Mouse (Mus musculus) liver, postnatal 0 days (tissue): ENCODE data around the gene Ube2l6. TPM values are rescaled to one million over a fixed set of nuclear protein-coding genes. Genes with fewer than 3 reads are reported as not detected.

Experiments
- ATAC-seq: fragments of 200-750 bp; cut with Nextera tagmentation; 2 replicates; pipeline ENCODE4 v1.8.0; 2017; ENCODE audit warnings: mild to moderate bottlenecking, moderate library complexity
- DNase-seq: peaks from one replicate; pipeline ENCODE4 v3.0.0-alpha.2; 2016
- H3K27ac ChIP-seq: fragments of 300-500 bp; sonication (generic); 2 replicates; pipeline ENCODE4 v1.5.1; 2014; ENCODE audit warnings: antibody characterized with exemption, moderate library complexity, mild to moderate bottlenecking, low read depth
- H3K27me3 ChIP-seq: fragments of 300-500 bp; sonication (generic); 2 replicates; pipeline ENCODE4 v1.6.1; 2014; ENCODE audit warnings: low read length, control low read depth, mixed read lengths; ENCODE audit not compliant: insufficient read depth
- H3K36me3 ChIP-seq: fragments of 300-500 bp; sonication (generic); replicated peaks from 2 replicates; pipeline ENCODE4 v1.6.1; 2014; ENCODE audit warnings: mild to moderate bottlenecking, control low read depth, low read length, moderate library complexity, mixed read lengths; ENCODE audit not compliant: insufficient read depth
- H3K4me1 ChIP-seq: fragments of 300-500 bp; sonication (generic); 2 replicates; pipeline ENCODE4 v1.6.1; 2014; ENCODE audit warnings: antibody characterized with exemption, mild to moderate bottlenecking, control low read depth; ENCODE audit not compliant: insufficient read depth
- H3K4me2 ChIP-seq: fragments of 300-500 bp; sonication (generic); 2 replicates; pipeline ENCODE4 v1.6.1; 2014; ENCODE audit warnings: low read depth, mild to moderate bottlenecking, low read length, moderate library complexity, mixed read lengths
- H3K4me3 ChIP-seq: fragments of 300-500 bp; sonication (generic); 2 replicates; pipeline ENCODE4 v1.5.1; 2014; ENCODE audit warnings: low read depth, low read length
- H3K9ac ChIP-seq: fragments of 300-500 bp; sonication (generic); replicated peaks from 2 replicates; pipeline ENCODE4 v1.6.1; 2014; ENCODE audit warnings: mild to moderate bottlenecking, moderate library complexity
- H3K9me3 ChIP-seq: fragments of 300-500 bp; sonication (generic); 2 replicates; pipeline ENCODE4 v1.6.1; 2016; ENCODE audit warnings: mild to moderate bottlenecking, control low read depth, low read length, mixed read lengths
- CTCF ChIP-seq: sonication (generic); IDR thresholded peaks from 2 replicates; pipeline ENCODE4 v1.5.1; 2016; ENCODE audit warnings: antibody characterized with exemption, low read depth
- EP300 ChIP-seq: IDR thresholded peaks from 2 replicates; pipeline ENCODE4 v1.6.1; 2016; ENCODE audit warnings: antibody characterized with exemption, low read depth, mild to moderate bottlenecking
- WGBS: fragments of 180-500 bp; shearing (Covaris S2); extraction: QIAGEN DNeasy Blood & Tissue Kit; methylation state at CpG from one replicate; pipeline ENCODE4 v1.1.7; 2014; ENCODE audit not compliant: insufficient replicate concordance; 5-methylcytosine and 5-hydroxymethylcytosine counted together
- polyA plus RNA-seq: library from polyadenylated mRNA; unstranded; fragments of >200 nt; fragmentation: Nextera tagmentation; extraction: Ambion mirVana; gene quantifications from 2 replicates; pipeline ENCODE4 v1.2.1, GENCODE M21; 2015

Ube2l6 gene
- polyA plus RNA-seq, 1 experiment from 2014 or later = 276 TPM

- Histone ChIP-seq H3K36me3 (peaks cover 7% of the 10 kb centered on the region), H3K27me3 (no peaks in the 10 kb centered on the region), H3K27ac (peak overlapping the region; percentile 64), H3K4me1 (peaks cover 6% of the 10 kb centered on the region; the same call in 1 of the 2 replicates), H3K4me3 (no peak overlapping the region), H3K4me2 (no peak overlapping the region), H3K9me3 (no peaks in the 10 kb centered on the region), H3K9ac (no peak overlapping the region)
- no peak for DNase-seq
- 67% methylated on average over 3 of the region's 3 CpGs for WGBS
- ATAC-seq = no peak
- no peak for TF ChIP-seq CTCF
- TF ChIP-seq EP300 = no peak
Measured at GRCm38 (mm10) chr2:84761309-84761708, 37.3 kb upstream of the Ube2l6 start.

- peak; percentile 77 for ATAC-seq
- peaks cover 7% of the 10 kb centered on the region for H3K36me3 ChIP-seq
- no peak overlapping the region for H3K4me3 ChIP-seq
- no peak overlapping the region for H3K4me2 ChIP-seq
- H3K27ac ChIP-seq = peak overlapping the region; percentile 64
- no peak overlapping the region for H3K9ac ChIP-seq
- 46% methylated on average over 1 of the region's 1 CpGs for WGBS
- H3K27me3 ChIP-seq = no peaks in the 10 kb centered on the region
- H3K4me1 ChIP-seq = peaks cover 3% of the 10 kb centered on the region; the same call in 1 of the 2 replicates
- H3K9me3 ChIP-seq = no peaks in the 10 kb centered on the region
- DNase-seq = no peak
- TF ChIP-seq CTCF (no peak), EP300 (0 out of 2 replicates have a peak, but pooled peaks have one; percentile 14)
Measured at GRCm38 (mm10) chr2:84761840-84762239, 36.8 kb upstream of the Ube2l6 start.

- Histone ChIP-seq H3K27ac (peak overlapping the region; percentile 64), H3K27me3 (no peaks in the 10 kb centered on the region), H3K4me3 (no peak overlapping the region), H3K9ac (no peak overlapping the region), H3K4me1 (peaks cover 3% of the 10 kb centered on the region; the same call in 1 of the 2 replicates), H3K4me2 (no peak overlapping the region), H3K9me3 (no peaks in the 10 kb centered on the region), H3K36me3 (peaks cover 7% of the 10 kb centered on the region)
- 0 out of 2 replicates have a peak, but pooled peaks have one; percentile 4 for ATAC-seq
- WGBS = 61% methylated on average over 4 of the region's 4 CpGs
- TF ChIP-seq CTCF = no peak
- no peak for TF ChIP-seq EP300
- no peak for DNase-seq
Measured at GRCm38 (mm10) chr2:84762295-84762694, 36.3 kb upstream of the Ube2l6 start.

- peaks cover 7% of the 10 kb centered on the region for H3K36me3 ChIP-seq
- H3K27ac ChIP-seq = 0 out of 2 replicates have a peak overlapping the region, but pooled peaks have one; percentile 12
- H3K4me1 ChIP-seq = peaks cover 3% of the 10 kb centered on the region; the same call in 1 of the 2 replicates
- no peak overlapping the region for H3K4me2 ChIP-seq
- H3K9ac ChIP-seq = no peak overlapping the region
- TF ChIP-seq CTCF (no peak), EP300 (no peak)
- ATAC-seq (no peak), DNase-seq (no peak)
- 36% methylated on average over 1 of the region's 1 CpGs for WGBS
- no peaks in the 10 kb centered on the region for H3K27me3 ChIP-seq
- H3K9me3 ChIP-seq = no peaks in the 10 kb centered on the region
- no peak overlapping the region for H3K4me3 ChIP-seq
Measured at GRCm38 (mm10) chr2:84762818-84763217, 35.8 kb upstream of the Ube2l6 start.

- Histone ChIP-seq H3K4me1 (peaks cover 9% of the 10 kb centered on the region), H3K4me3 (no peak overlapping the region), H3K36me3 (peaks cover 10% of the 10 kb centered on the region), H3K4me2 (no peak overlapping the region), H3K9me3 (no peaks in the 10 kb centered on the region), H3K9ac (no peak overlapping the region), H3K27me3 (peaks cover 2% of the 10 kb centered on the region; the same call in 1 of the 2 replicates), H3K27ac (no peak overlapping the region)
- no peak for TF ChIP-seq CTCF
- TF ChIP-seq EP300 = no peak
- WGBS = 57% methylated on average over 6 of the region's 6 CpGs
- ATAC-seq = no peak
- no peak for DNase-seq
Measured at GRCm38 (mm10) chr2:84770501-84770900, 28.1 kb upstream of the Ube2l6 start.

GRCm38 (mm10) chr2:84772454-84772853 lies 26.2 kb upstream of the Ube2l6 start:
- Histone ChIP-seq H3K9ac (no peak overlapping the region), H3K4me1 (peaks cover 12% of the 10 kb centered on the region), H3K27me3 (peaks cover 2% of the 10 kb centered on the region; the same call in 1 of the 2 replicates), H3K9me3 (no peaks in the 10 kb centered on the region), H3K4me3 (no peak overlapping the region), H3K36me3 (peaks cover 8% of the 10 kb centered on the region; the same call in 1 of the 2 replicates), H3K27ac (no peak overlapping the region), H3K4me2 (no peak overlapping the region)
- DNase-seq (no peak), ATAC-seq (no peak)
- 72% methylated on average over 4 of the region's 4 CpGs for WGBS
- TF ChIP-seq EP300 = no peak
- no peak for TF ChIP-seq CTCF

- Histone ChIP-seq H3K4me3 (no peak overlapping the region), H3K36me3 (peaks cover 8% of the 10 kb centered on the region; the same call in 1 of the 2 replicates), H3K9me3 (no peaks in the 10 kb centered on the region), H3K4me2 (peak overlapping the region; percentile 69), H3K4me1 (peaks cover 12% of the 10 kb centered on the region), H3K27me3 (peaks cover 2% of the 10 kb centered on the region; the same call in 1 of the 2 replicates), H3K9ac (no peak overlapping the region; the same call in 1 of the 2 replicates), H3K27ac (no peak overlapping the region)
- no peak for TF ChIP-seq EP300
- no peak for TF ChIP-seq CTCF
- DNase-seq (no peak), ATAC-seq (no peak)
- 64% methylated on average over 5 of the region's 5 CpGs for WGBS
Measured at GRCm38 (mm10) chr2:84773195-84773594, 25.4 kb upstream of the Ube2l6 start.
